Mouse (Mus musculus): ENCODE results near the gene Nasp.
A peak's percentile ranks its signal among the peaks of the same experiment; 100 is the strongest.
"Not testable (repeated sequence)": the region's sequence is repeated elsewhere in the genome, so short reads cannot be mapped to it uniquely, and the experiment has no call there.

Gene Nasp

DNA sequence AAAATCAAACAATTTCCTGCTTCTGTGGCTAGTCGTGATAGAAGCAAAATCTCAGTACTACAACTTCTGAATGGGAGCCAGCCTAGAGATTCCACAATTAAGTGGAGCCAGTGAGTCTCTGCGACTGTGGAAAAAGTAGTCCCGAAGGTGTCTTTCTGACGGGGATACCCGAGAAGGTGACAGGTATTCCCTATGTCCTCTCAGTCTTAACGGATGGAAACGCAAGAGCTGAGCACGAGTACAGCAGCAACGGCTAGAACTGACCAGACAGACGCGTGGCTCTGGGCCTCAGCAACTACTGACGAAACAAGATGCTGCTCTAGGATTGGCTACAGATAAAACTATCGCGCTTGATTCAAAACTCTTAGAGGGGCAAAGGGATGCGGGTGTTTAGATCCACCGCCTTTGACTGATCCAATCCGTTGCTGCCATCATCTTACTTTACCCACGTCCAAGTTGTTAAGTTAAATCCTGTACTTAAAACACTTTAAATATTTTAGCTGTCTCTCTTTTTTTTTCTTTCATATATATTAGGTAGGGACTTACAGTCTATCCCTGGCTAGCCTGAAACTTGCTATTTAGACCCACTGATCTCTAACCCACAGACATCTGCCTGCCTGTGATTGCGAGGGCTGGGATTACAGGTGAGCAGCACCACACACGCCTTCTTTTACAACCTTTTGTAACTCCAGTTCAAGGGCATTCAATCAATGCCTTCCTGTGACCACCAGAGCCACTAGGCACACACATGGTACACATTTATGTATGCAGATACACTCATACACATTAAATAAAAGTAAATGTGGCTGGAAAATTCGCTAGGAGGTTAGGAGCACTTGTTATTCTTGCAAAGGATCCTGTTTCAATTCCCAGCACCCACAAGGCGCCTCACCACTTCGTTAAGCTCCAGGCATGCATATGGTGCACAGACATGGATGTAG, at the start of gene Nasp:
Gene Nasp, minus strand, starts transcription at position 220 of the 941 bp plus-strand sequence.
- DNase-seq (ENCODE audit: extremely low spot score, low spot score): peak; percentile 81

DNA sequence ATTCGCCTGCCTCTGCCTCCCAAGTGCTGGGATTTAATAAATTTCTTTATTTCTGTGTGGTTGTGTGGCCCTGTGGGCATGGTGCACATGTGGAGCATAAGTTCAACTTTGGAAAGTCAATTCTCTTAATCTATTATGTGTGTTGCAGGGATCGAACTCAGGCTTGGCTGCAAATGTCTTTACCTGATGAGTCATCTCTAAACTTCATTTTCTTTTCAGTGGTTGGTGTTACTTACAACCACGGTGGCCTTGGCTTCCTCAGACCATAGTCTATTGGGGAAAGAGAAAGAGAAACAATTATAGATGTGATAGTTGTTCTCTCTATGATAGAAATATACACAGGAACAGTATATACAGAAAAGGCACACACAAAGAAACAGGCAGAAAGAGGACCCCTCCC, 48.3 kb upstream of the Nasp start:
- DNase-seq (ENCODE audit: extremely low spot score, low spot score): no peak

DNA sequence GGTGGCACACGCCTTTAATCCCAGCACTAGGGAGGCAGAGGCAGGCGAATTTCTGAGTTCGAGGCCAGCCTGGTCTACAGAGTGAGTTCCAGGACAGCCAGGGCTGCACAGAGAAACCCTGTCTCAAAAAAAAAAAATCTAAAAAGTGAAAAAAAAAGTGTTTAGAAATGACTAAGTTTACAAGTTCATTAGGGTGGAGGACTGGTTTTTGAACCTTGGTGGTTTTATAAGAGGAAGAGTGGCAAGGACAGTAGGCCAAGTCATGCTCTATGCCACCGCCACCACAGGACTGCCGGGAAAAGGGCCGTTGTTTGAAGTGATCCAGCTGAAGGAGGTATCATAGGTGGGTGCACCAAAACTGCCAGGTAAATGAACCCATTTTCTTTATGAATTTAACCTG, 47.0 kb upstream of the Nasp start:
- DNase-seq (ENCODE audit: extremely low spot score, low spot score): not testable (repeated sequence)

DNA sequence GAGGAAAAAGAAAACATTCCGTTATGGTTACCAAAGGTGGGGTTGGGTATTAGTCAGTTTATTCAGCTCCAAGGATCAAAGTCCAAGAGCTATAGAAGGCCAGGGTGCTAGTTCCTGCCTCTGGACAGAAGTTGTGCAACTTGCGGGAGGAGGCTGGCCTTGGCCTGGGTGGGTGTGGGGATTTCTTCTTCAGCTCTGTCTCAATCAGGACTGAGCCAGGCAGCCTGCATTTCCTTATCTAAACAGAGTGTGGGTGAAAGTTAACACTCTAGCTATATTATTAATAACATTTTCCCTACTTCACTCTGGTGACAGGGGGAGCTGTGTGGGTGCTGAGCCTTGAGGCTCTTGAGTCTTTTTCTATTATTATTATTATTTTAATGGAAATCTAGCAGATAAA, 45.0 kb upstream of the Nasp start:
- DNase-seq (ENCODE audit: extremely low spot score, low spot score): no peak

DNA sequence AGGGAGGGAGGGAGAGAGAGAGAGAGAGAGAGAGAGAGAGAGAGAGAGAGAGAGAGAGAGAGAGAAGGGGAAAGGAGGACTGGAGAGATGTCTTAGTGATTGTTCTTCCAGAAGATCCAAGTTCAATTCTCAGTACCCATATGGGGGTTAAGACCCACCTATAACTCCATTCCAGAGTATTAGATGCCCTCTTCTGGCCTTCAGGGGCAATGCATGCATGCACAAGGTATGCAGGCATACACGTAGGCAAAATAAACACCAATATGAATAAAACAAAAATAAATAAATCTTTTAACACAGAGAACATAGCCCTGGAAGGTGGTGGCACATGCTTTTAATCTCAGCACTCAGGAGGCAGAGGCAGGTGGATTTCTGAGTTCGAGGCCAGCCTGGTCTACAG, 41.5 kb upstream of the Nasp start:
- no peak for DNase-seq (ENCODE audit: extremely low spot score, low spot score)

DNA sequence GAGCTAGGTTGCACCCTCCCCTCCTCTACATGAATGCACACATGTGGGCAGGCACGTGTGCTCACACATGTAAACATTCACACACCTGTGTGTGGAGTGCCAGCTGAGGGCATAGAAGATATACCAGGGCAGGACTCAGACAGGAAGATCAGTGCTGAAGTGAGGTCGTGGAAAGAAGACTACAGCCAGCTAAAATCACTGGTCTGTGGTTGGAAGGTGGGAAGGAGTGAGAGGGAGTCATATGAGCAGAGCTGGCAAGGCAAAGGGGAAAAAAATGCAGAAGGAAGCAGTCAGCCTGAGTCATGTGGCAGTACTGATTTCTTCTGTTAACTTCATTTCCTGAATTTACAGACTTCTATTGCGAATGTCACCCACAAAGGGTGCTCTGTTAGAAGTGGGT, 40.4 kb upstream of the Nasp start:
- no peak for DNase-seq (ENCODE audit: extremely low spot score, low spot score)

DNA sequence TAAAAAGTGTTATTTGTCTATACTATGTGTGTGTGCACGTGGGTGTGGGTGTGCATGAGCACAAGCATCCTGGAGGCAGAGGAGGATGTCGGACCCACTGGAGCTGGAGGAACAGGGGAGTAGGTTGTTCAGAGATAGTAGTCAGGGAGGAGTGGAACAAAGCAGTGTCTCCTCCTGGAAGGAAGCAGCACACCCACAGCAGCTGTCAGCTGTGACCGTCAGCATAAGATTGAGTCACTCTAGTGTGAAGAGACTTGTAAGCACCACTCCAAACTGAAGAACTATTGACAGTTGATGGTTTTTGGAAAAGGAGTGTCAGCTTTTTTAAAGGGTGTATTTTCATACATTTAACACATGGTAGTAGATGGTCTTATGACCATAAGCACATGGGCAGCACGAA, 38.9 kb upstream of the Nasp start:
- no peak for DNase-seq (ENCODE audit: extremely low spot score, low spot score)

DNA sequence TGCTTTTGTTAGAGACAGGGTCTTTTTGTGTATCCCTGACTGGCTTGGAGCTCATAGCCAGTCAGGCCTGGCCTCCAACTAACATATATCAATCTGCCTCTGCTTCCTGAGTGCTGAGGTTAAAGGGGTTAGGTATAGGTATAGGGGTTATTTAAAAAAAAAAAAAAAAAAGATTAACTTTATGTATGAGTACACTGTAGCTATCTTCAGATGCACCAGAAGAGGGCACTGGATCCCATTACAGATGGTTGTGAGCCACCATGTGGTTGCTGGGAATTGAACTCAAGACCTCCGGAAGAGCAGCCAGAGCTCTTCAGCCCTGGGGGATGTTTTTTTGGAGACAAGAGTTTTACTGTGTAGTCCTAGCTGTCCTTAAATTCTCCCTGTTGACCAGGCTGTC, 34.3 kb upstream of the Nasp start:
- DNase-seq (ENCODE audit: extremely low spot score, low spot score): no peak

DNA sequence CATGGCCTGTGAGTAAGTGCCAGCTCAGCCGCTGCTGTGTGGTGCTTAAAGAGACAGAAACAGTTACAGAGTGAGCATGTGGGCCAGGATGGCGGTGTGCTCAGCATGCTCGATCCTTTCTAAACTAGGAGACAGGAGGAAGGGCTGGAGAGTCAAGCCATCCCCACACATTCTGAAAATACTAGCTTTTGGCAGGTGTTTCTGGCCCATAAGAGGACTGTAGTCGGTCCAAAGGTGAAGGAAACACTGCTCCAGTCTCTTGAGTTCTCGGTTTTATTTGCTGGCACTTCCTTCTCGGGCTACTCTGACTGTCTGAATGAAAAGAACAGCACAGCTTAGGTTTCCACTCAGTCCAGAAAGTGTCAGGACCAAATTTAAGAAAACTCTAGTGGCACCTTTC, 33.1 kb upstream of the Nasp start:
- DNase-seq (ENCODE audit: extremely low spot score, low spot score): no peak

DNA sequence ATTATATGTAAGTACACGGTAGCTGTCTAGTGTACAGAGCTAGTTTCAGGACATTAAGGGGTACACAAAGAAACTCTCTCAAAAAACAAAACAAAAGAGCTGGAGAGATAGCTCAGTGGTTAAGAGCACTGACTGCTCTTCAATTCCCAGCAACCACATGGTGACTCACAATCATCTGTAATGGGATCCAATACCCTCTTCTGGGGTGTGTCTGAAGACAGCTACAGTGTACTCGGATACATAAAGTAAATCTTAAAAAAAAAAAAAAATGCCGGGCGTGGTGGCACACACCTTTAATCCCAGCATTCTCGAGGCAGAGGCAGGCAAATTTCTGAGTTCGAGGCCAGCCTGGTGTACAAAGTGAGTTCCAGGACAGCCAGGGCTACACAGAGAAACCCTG, 32.2 kb upstream of the Nasp start:
- not testable (repeated sequence) for DNase-seq (ENCODE audit: extremely low spot score, low spot score)

DNA sequence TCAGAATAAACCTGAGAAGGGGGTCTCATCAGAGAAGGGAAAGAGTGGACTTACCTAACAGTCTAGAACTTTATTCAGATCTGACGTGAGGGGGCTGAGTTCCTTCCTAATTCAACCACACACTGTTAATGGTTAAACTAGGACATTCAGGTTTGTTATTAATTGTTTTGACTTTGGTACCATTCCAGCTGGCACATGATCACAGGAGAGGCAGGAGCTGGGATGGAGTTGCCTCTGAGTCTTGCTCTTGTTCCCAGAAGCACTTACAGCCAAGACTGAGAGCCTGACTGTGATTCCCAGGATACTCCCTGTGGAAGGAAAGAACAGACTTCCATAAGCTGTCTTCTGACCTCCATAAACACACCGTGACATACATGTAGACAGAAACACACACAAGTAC, 31.7 kb upstream of the Nasp start:
- no peak for DNase-seq (ENCODE audit: extremely low spot score, low spot score)

DNA sequence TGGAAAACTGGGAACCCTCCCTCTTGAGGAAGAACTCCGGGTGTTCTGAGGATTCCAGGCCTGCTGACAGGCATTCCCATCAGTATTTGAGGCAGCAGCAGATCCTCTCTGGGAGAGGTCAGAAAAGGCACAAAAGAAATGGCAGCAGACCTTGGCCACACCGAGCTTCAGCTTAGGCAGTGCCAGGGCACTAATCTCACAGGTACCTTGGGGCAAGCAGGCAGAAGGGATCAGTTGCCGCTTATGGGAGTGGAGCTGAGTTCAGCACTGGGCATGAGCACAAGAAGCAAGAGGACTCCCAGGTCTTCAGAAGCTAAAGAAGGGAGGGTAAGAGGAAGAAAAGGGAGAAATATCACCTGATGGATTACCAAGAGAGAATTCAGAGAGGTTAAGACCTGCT, 30.2 kb upstream of the Nasp start:
- no peak for DNase-seq (ENCODE audit: extremely low spot score, low spot score)

DNA sequence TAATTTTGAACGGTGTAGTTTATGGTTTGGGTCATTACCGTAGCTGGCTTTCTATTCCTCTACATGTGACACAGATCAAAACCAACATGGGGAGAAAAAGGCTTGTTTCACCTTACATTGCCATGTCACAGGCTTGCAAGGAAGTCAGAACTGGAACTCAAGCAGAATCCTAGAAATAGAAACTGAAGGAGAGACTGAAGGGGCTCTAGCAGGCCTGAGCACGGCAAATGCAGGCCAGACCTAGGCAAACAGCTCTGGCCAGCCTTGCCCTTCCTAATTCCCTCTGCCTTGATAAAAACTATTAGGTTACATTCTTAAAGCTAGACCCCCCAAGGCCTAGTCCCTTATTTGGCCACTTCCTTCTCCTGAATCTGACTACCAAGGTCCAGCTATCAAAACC, 27.9 kb upstream of the Nasp start:
- no peak for DNase-seq (ENCODE audit: extremely low spot score, low spot score)

DNA sequence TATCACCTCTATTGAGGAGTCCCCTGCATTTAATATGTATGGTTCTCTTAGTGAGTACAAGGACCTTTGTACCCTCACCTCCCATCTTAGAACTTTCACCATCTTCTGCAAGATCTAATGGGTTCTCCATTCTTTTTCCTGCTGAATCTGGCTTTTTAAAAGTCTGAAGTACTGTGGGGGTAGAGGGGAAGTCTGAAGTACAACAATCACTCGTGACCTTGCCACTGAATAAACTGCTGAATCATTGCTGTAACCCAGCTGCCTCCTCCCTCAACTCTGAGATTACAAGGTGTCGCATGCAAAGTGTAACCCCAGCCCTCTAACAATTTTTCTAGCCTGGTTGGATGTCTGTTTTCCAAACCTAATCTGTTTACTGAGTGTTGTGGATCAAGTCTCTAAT, 27.4 kb upstream of the Nasp start:
- no peak for DNase-seq (ENCODE audit: extremely low spot score, low spot score)

DNA sequence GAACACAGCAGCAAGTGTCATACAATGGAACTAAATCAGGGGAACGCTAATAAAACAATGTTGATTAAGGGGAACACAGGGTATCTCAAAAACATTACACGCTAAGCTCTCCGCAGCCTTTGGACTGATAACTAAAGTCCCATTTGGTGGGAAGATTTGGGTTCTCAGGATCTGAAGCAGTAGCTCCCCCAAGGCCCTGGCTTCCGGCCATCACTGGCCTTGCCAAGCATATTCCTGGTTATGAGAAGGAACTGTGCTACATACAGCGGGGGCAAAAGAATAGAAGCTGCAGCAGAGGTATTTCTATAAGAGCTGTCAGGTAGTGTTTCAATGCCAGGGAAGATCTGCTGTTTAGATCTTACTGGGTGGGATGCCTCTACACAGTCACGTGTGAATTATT, 25.5 kb upstream of the Nasp start:
- DNase-seq (ENCODE audit: extremely low spot score, low spot score): no peak

DNA sequence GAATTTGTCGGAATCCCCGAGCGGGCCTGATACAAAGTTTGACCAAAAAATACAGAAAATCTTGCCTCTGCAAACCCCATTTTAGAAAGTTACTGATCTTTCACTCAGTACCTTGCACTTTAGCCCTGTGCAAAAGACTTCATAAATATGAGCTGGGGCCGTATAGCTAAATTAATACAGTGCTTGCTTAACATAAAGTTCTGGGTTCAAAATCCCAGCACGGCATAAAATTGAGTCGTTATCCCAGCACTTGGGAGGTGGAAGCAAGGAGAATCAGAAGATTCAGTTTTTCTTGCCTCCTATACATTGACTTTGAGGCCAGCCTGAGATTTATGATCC, 24.0 kb upstream of the Nasp start:
- DNase-seq (ENCODE audit: extremely low spot score, low spot score): no peak

DNA sequence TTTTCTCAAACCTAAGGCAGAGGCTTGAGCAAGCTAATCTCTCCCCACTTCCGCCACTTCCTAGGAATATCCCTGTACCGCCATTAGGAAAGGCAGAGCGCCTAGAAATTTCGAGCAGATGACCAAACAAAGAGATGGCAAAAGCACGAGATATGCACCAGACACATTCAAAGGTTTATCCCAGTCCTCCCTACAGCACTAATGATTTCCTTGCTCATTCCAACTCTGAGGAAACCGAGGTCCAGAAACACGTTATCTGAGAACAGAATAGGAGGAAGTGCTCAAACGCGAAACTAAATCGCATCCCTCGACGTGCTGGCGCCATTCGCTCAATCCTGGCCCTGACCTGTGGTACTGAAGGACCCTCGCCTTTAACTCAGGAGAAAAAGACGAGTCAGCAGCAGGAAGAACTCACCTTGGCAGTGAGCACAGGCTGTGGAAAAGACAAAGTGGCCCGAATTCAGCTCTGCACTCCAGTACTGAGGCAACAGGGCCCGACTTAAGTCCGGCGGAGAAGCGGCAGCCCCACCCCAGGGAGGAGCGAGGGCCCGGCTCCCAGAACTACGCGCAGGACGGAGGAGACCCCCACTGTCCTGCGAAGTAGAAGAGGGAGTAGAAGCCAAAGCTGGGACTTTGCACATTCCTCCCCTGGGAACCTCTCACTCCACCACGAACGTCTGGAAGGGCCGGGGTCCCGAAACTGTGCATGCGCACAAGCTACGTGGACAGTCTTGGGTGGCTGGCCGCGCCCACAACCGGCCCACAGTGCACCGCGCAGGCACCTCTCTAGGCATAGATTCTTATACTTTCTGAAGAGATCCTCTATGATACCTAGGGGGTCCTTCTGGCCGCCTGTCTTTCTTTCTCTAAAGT, 23.4 kb upstream of the Nasp start, which contains the start of gene Akr1a1:
Gene Akr1a1, minus strand, starts transcription at position 757 of the 873 bp plus-strand sequence.
- peak; percentile 87 for DNase-seq (ENCODE audit: extremely low spot score, low spot score)

DNA sequence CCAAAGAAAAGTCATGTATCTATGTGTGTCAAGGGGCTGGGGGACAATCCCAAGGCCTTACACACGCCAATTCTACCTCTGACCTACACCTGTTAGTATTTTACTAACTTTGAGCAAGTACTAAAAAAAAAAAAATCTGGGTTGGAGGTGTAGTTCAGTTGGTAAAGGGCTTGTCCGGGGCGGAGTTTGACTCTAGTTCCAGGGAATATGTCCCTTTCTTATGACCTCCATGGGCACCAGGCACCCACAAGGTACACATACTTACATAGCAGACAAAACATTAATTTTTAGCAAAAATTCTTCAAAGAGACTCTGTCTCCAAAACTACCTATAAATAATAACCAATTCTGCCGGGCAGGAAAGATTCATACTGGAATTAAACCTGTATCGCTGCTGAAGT, 22.6 kb upstream of the Nasp start:
- no peak for DNase-seq (ENCODE audit: extremely low spot score, low spot score)

DNA sequence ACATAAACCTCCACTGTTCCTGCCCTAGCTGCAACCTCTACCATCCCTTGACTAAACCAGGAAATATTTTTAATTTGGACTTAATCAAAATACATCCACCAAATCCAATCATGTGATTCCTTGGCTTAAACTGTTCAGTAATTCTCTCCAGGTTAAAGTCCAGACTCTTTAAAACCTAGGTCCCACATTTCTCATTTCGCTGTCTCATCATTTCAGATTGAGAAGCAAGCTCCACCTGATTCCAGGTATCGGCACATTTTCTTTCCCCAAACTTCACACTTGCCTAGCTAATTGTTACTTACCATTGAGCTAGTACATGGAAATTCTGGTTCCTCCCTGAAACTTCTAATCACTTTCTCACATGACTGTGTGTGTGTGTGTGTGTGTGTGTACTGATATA, 21.7 kb upstream of the Nasp start:
- no peak for DNase-seq (ENCODE audit: extremely low spot score, low spot score)

DNA sequence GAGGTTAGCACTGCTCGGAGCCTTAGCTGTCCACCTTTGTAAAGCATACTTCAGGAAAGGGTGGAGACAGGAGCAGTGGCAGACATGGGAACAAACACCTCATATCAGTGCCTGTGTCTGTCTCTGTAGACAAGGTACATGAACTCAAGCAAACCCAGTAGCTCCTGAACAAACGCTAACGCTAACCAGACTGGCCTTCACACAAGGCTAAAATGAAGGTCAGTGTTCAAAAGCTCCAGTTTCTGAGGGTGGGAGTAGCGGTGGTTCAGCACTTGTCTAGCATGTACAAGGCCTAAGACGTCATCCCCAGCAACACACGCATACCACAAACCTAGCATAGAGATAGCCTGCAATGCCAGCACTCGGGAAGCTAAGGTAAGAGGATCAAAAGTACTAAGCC, 17.9 kb upstream of the Nasp start:
- no peak for DNase-seq (ENCODE audit: extremely low spot score, low spot score)

DNA sequence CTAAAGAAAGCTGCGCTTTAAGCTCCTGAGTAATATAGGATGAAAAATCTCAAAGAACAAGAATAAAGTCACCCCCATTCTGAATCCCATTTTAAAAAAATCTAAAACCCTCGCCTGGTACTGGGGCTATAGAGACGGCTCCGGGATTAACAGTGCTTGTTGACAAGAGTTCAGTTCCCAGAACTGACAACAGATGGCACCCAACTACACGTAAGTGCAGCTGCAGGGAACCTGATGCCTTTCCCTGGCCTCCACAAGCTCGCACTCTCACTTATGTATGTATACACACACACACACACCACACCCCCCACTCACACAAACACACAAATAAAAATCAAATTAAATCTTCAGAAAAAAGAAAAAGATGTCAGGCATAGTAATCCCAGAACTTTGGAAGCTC, 16.6 kb upstream of the Nasp start:
- DNase-seq (ENCODE audit: extremely low spot score, low spot score): no peak

DNA sequence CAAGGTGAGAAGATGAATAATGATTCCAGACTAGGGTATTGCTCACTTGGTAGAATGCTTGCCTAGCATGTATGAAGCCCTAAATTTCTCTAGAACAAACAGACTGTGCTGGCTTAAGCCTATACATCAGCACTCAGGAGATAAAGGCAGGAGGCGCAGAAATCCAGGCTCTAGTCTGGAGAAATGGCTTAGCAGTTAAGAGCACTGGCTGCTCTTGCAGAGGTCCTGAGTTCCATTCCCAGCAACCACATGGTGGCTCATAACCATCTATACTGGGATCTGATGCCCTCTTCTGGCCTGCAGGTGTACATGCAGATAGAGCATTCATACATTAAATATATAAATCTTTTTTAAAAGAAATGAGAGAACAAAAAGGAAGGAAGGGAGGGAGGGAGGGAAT, 14.3 kb upstream of the Nasp start:
- no peak for DNase-seq (ENCODE audit: extremely low spot score, low spot score)

DNA sequence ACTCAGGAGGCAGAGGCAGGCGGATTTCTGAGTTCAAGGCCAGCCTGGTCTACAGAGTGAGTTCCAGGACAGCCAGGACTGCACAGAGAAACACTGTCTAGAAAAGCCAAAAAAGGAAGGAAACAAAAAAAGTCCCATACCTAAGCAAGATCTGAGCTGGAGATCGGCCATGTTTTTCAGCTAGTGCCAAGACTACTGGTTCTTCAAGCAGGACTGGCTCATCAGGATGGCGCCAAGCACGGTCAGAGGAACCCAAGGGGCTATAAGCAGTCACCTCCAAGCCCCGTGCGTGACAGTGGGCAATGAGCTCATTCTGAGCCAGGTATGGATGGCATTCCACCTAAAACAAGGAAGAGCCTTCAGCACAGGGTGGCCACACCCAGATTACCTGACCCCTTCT, 11.1 kb upstream of the Nasp start:
- DNase-seq (ENCODE audit: extremely low spot score, low spot score): no peak

All from neural tube, embryonic 10.5 days (tissue).